Comparison of ENCODE assay signal across 15 mouse cellular contexts in genomic region chr11:98418939-98419547, GRCm38 (mm10). TPM values are rescaled to one million over a fixed set of nuclear protein-coding genes. Genes with fewer than 3 reads are reported as not detected.
DNase-seq lines count a peak whose midpoint lies in the region; ATAC-seq and TF ChIP-seq lines count a peak whose summit lies in the region.
"Had no signal": no experiment of that assay in that cellular context is flagged by ENCODE, and none has a peak within 500 bp of the region (broad histone marks: within the 10 kb centered on the region; RNA-seq: fewer than 3 reads in every experiment).

No protein-coding gene starts in this region.

- no peaks in the 10 kb centered on the region for H3K27me3 ChIP-seq in heart, embryonic 10.5 days (ENCODE audit: insufficient read depth, poor library complexity, severe bottlenecking)
- no peaks in the 10 kb centered on the region for H3K27me3 ChIP-seq in midbrain, postnatal 0 days (ENCODE audit: insufficient read depth, low read length)
- H3K27me3 ChIP-seq in hindbrain, embryonic 12.5 days, result peaks cover 2% of the 10 kb centered on the region; the same call in 1 of the 2 replicates

- 0 out of 2 replicates have a peak overlapping the region, but pooled peaks have one; percentile 3 for H3K4me3 ChIP-seq in heart, embryonic 10.5 days
- no peak overlapping the region for H3K4me3 ChIP-seq in cortical plate, adult 2 months (ENCODE audit: insufficient read depth, low read length)
- no peak overlapping the region for H3K4me3 ChIP-seq in midbrain, postnatal 0 days (ENCODE audit: low read depth, low read length)
- H3K4me3 ChIP-seq in hindbrain, embryonic 12.5 days, result no peak overlapping the region
- H3K4me3 ChIP-seq: heart, adult 2 months; midbrain, embryonic 13.5 days had no signal

- no peak for DNase-seq in heart, embryonic 10.5 days (ENCODE audit: low spot score)
- no peak for DNase-seq in heart, adult 8-10 months (ENCODE audit: low spot score)
- peak; percentile 74 for DNase-seq in kidney, postnatal 14 days
- DNase-seq in lung, postnatal 25 days (ENCODE audit: low spot score), result peak; percentile 66
- DNase-seq in left cerebral cortex, postnatal 10 days (ENCODE audit: extremely low spot score in 1 of 2, low spot score in 2 of 2), result no peak
- no peak for DNase-seq in midbrain, postnatal 0 days (ENCODE audit: low spot score)
- DNase-seq: cerebellum, postnatal 25 days; right cerebral cortex, postnatal 4 days; thymus, adult 2 months had no signal

- peaks cover 58% of the 10 kb centered on the region for H3K4me1 ChIP-seq in heart, embryonic 10.5 days
- H3K4me1 ChIP-seq in cortical plate, adult 2 months (ENCODE audit: control insufficient read depth, insufficient read depth, low read length), result peaks cover 2% of the 10 kb centered on the region; the same call in 1 of the 2 replicates
- no peaks in the 10 kb centered on the region for H3K4me1 ChIP-seq in midbrain, postnatal 0 days (ENCODE audit: insufficient read depth, low read length)
- peaks cover 4% of the 10 kb centered on the region for H3K4me1 ChIP-seq in hindbrain, embryonic 12.5 days

- no peaks in the 10 kb centered on the region for H3K9me3 ChIP-seq in heart, embryonic 10.5 days
- no peaks in the 10 kb centered on the region for H3K9me3 ChIP-seq in midbrain, postnatal 0 days (ENCODE audit: low read length)
- H3K9me3 ChIP-seq in hindbrain, embryonic 12.5 days (replicated peaks), result no peaks in the 10 kb centered on the region
- H3K9me3 ChIP-seq: midbrain, embryonic 13.5 days had no signal

- TF ChIP-seq CTCF in cortical plate, adult 2 months (IDR thresholded peaks at IDR 0.05; ENCODE audit: extremely low read depth, insufficient read depth, low read length), result no peak
- no peak for TF ChIP-seq CTCF in midbrain, postnatal 0 days (IDR thresholded peaks at IDR 0.05)

- H3K27ac ChIP-seq in heart, embryonic 10.5 days, result peak overlapping the region; percentile 42; the same call in 1 of the 2 replicates
- H3K27ac ChIP-seq in cortical plate, adult 2 months (ENCODE audit: insufficient read depth, low read length), result 0 out of 2 replicates have a peak overlapping the region, but pooled peaks have one; percentile 5
- no peak overlapping the region for H3K27ac ChIP-seq in midbrain, postnatal 0 days (ENCODE audit: low read depth, low read length)
- no peak overlapping the region for H3K27ac ChIP-seq in hindbrain, embryonic 12.5 days
- H3K27ac ChIP-seq: heart, adult 2 months; liver, embryonic 14.5 days; midbrain, embryonic 13.5 days had no signal

- intact Hi-C loops in left cerebral cortex, postnatal 10 days (cut with DNase I), result no loop called here

- peaks cover 82% of the 10 kb centered on the region for H3K36me3 ChIP-seq in heart, embryonic 10.5 days
- no peaks in the 10 kb centered on the region for H3K36me3 ChIP-seq in midbrain, postnatal 0 days (ENCODE audit: insufficient read depth, low read length)
- peaks cover 9% of the 10 kb centered on the region; the same call in 1 of the 2 replicates for H3K36me3 ChIP-seq in hindbrain, embryonic 12.5 days

- TF ChIP-seq POLR2A in cortical plate, adult 2 months (IDR thresholded peaks at IDR 0.05; ENCODE audit: extremely low read depth, insufficient read depth, low read length), result no peak

- H3K4me2 ChIP-seq in midbrain, postnatal 0 days (ENCODE audit: low read depth, low read length, poor library complexity, severe bottlenecking), result no peak overlapping the region
- H3K4me2 ChIP-seq in hindbrain, embryonic 12.5 days (replicated peaks), result no peak overlapping the region
- H3K4me2 ChIP-seq: midbrain, embryonic 13.5 days had no signal

- 73% methylated on average over 10 of the region's 10 CpGs for WGBS in heart, embryonic 10.5 days
- WGBS in midbrain, postnatal 0 days, result 84% methylated on average over 10 of the region's 10 CpGs
- WGBS in hindbrain, embryonic 12.5 days, result 81% methylated on average over 10 of the region's 10 CpGs

- H3K9ac ChIP-seq in midbrain, postnatal 0 days (replicated peaks; ENCODE audit: low read length, poor library complexity, severe bottlenecking), result no peak overlapping the region
- no peak overlapping the region for H3K9ac ChIP-seq in hindbrain, embryonic 12.5 days
- H3K9ac ChIP-seq: liver, embryonic 14.5 days; midbrain, embryonic 13.5 days had no signal

- ATAC-seq in midbrain, postnatal 0 days (ENCODE audit: low FRiP score), result no peak
- ATAC-seq in hindbrain, embryonic 12.5 days (ENCODE audit: low FRiP score), result no peak
- ATAC-seq: intestine, embryonic 16.5 days; midbrain, embryonic 13.5 days had no signal

RNA-seq across cellular contexts. Expression of gene Erbb2, which starts 6.8 kb away (rescaled TPM):
- polyA plus RNA-seq in heart, embryonic 10.5 days (2016; fragmentation: Nextera tagmentation; extraction: Ambion mirVana), result 47.4 and 70.6 TPM in 2 replicates
- 1 to 10 TPM; 5.4 to 9.1 (median 8.0) TPM for total RNA-seq in heart, adult 8-10 months (2022)
- 2.0 and 2.6 TPM in 2 replicates for polyA plus RNA-seq in cortical plate, adult 2 months (2012; rRNA removed)
- 1 to 10 TPM; 2.4 TPM for total RNA-seq in left cerebral cortex, postnatal 10 days (2021)
- total RNA-seq in midbrain, postnatal 0 days (2014; rRNA removed), result 8.1 and 9.4 TPM in 2 replicates
- 3.9 and 4.5 TPM in 2 replicates for polyA plus RNA-seq in midbrain, postnatal 0 days (2015; fragmentation: Nextera tagmentation; extraction: Ambion mirVana)
- 25.9 and 26.9 TPM in 2 replicates for polyA plus RNA-seq in hindbrain, embryonic 12.5 days (2016; fragmentation: Nextera tagmentation; extraction: Ambion mirVana)

RNA-seq across cellular contexts. Expression of gene Pgap3, which starts 18.8 kb away (rescaled TPM):
- 15.3 and 21.3 TPM in 2 replicates for polyA plus RNA-seq in heart, embryonic 10.5 days (2016; fragmentation: Nextera tagmentation; extraction: Ambion mirVana)
- 1 to 10 TPM; 8.2 to 9.6 (median 8.9) TPM for total RNA-seq in heart, adult 8-10 months (2022)
- 14.4 TPM in 2 replicates for polyA plus RNA-seq in cortical plate, adult 2 months (2012; rRNA removed)
- 10 to 100 TPM in 1 of 2 experiments, 1 to 10 TPM in 1; 8.6 to 10.1 TPM for total RNA-seq in left cerebral cortex, postnatal 10 days (2021)
- 10.1 and 10.9 TPM in 2 replicates for total RNA-seq in midbrain, postnatal 0 days (2014; rRNA removed)
- 7.0 and 7.7 TPM in 2 replicates for polyA plus RNA-seq in midbrain, postnatal 0 days (2015; fragmentation: Nextera tagmentation; extraction: Ambion mirVana)
- 9.1 and 10.2 TPM in 2 replicates for polyA plus RNA-seq in hindbrain, embryonic 12.5 days (2016; fragmentation: Nextera tagmentation; extraction: Ambion mirVana)

RNA-seq across cellular contexts. Expression of gene Mien1, which starts 19.7 kb away (rescaled TPM):
- polyA plus RNA-seq in heart, embryonic 10.5 days (2016; fragmentation: Nextera tagmentation; extraction: Ambion mirVana), result 98.9 and 103 TPM in 2 replicates
- total RNA-seq in heart, adult 8-10 months (2022), result 10 to 100 TPM; 66.9 to 78.4 (median 71.0) TPM
- 192 and 197 TPM in 2 replicates for polyA plus RNA-seq in cortical plate, adult 2 months (2012; rRNA removed)
- 100 to 1,000 TPM; 104 to 117 TPM for total RNA-seq in left cerebral cortex, postnatal 10 days (2021)
- 68.3 and 79.2 TPM in 2 replicates for total RNA-seq in midbrain, postnatal 0 days (2014; rRNA removed)
- 243 and 246 TPM in 2 replicates for polyA plus RNA-seq in midbrain, postnatal 0 days (2015; fragmentation: Nextera tagmentation; extraction: Ambion mirVana)
- polyA plus RNA-seq in hindbrain, embryonic 12.5 days (2016; fragmentation: Nextera tagmentation; extraction: Ambion mirVana), result 158 and 159 TPM in 2 replicates

RNA-seq across cellular contexts. Expression of gene Grb7, which starts 27.2 kb away (rescaled TPM):
- polyA plus RNA-seq in heart, embryonic 10.5 days (2016; fragmentation: Nextera tagmentation; extraction: Ambion mirVana), result 2.5 and 15.3 TPM in 2 replicates
- under 1 TPM in 1 of 4 experiments, not detected in 3; 0.19 TPM for total RNA-seq in heart, adult 8-10 months (2022)
- polyA plus RNA-seq in cortical plate, adult 2 months (2012; rRNA removed), result 3.8 TPM in 2 replicates
- 1 to 10 TPM; 2.1 to 2.6 TPM for total RNA-seq in left cerebral cortex, postnatal 10 days (2021)
- 0.71 and 0.82 TPM in 2 replicates for total RNA-seq in midbrain, postnatal 0 days (2014; rRNA removed)
- polyA plus RNA-seq in midbrain, postnatal 0 days (2015; fragmentation: Nextera tagmentation; extraction: Ambion mirVana), result 1.00 and 1.3 TPM in 2 replicates
- 2.0 and 4.4 TPM in 2 replicates for polyA plus RNA-seq in hindbrain, embryonic 12.5 days (2016; fragmentation: Nextera tagmentation; extraction: Ambion mirVana)

RNA-seq across cellular contexts. Expression of gene Pnmt, which starts 32.8 kb away (rescaled TPM):
- polyA plus RNA-seq in heart, embryonic 10.5 days (2016; fragmentation: Nextera tagmentation; extraction: Ambion mirVana), result 5.0 and 5.1 TPM in 2 replicates
- total RNA-seq in heart, adult 8-10 months (2022), result 1 to 10 TPM in 3 of 4 experiments, not detected in 1; 1.2 to 1.6 (median 1.4) TPM
- 0.13 and 0.40 TPM in 2 replicates for polyA plus RNA-seq in cortical plate, adult 2 months (2012; rRNA removed)
- 1 to 10 TPM in 1 of 2 experiments, under 1 TPM in 1; 0.61 to 1.1 TPM for total RNA-seq in left cerebral cortex, postnatal 10 days (2021)
- 1.1 and 4.3 TPM in 2 replicates for total RNA-seq in midbrain, postnatal 0 days (2014; rRNA removed)
- 3.4 and 3.9 TPM in 2 replicates for polyA plus RNA-seq in midbrain, postnatal 0 days (2015; fragmentation: Nextera tagmentation; extraction: Ambion mirVana)
- polyA plus RNA-seq in hindbrain, embryonic 12.5 days (2016; fragmentation: Nextera tagmentation; extraction: Ambion mirVana), result 1.0 and 1.1 TPM in 2 replicates
- polyA plus RNA-seq: liver, embryonic 14.5 days had no signal

Comparison
In these comparisons a context has a peak if more than half of its experiments do, and no peak if none do; other contexts are left out.
1. DNase-seq: peak in kidney, postnatal 14 days (single experiment) and lung, postnatal 25 days (single experiment); none in heart, embryonic 10.5 days (single experiment), heart, adult 8-10 months (single experiment), left cerebral cortex, postnatal 10 days (0 of 2) and midbrain, postnatal 0 days (single experiment).
2. H3K27ac ChIP-seq: peak in heart, embryonic 10.5 days (single experiment) and cortical plate, adult 2 months (single experiment); none in midbrain, postnatal 0 days (single experiment) and hindbrain, embryonic 12.5 days (single experiment).